Mouse (Mus musculus) central nervous system, embryonic 14 days (tissue): Measurements from ENCODE around the gene Cd2ap. TPM values are rescaled to one million over a fixed set of nuclear protein-coding genes. Genes with fewer than 3 reads are reported as not detected.

Experiments
- polyA plus RNA-seq: library from polyadenylated mRNA; depleted of rRNA; stranded (reverse); fragments of >200 nt; gene quantifications from 2 replicates; pipeline ENCODE4 v1.2.3, GENCODE M21; 2012; rRNA removed

Cd2ap gene
- polyA plus RNA-seq: 17.0 and 21.4 TPM in 2 replicates

DNA sequence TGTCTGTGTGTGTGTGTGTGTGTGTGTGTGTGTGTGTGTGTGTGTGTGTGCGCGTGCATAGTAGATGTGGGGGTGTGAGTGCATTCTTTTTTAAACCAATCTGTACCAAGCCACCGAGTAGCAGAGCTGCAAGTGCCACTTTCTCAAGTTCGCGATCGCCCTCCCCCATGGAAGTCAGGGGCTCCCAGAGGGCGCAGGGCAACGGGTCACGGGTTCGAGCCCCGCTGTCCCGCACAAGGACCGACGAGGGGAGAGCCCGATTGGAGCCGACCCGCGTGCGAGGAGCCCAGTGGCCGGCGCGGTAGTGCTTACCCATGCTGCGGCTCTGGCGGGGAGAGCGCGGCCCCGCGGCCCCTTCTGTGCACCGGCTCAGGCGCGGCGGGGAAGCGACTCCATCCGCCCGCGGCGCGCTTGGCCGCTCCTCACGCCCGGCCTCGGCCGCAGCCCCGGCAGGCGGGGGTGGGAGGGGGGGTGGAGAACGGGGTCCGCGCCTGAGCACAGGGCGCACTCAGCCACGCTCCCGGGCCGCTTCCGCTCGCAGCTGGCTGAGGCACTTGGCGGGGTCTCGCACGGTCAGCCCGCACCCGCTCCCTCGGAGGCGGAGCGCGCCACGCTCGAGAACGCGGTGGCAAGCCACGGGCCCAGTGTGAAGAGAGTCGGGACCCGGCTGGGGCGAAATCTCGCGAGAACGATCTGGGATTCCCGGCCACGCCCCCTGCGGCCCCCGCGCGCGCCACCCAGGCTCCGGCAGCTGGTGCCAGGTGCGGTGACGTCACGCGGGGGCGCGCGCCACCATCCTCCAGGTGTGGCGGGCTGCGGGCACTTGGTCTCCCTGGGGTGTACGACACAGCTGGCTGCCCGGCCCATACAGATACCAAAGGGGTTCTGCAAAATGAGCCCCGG, at the start of gene Cd2ap:
Cd2ap (minus strand) TSS at position 665 of the 903 bp plus-strand sequence.

Other genes with a start within 250 kb of the Cd2ap start
- gene Adgrf4, start 184.4 kb downstream of the Cd2ap start, polyA plus RNA-seq: 0.89 and 1.0 TPM in 2 replicates
- 0.36 and 0.41 TPM in 2 replicates for gene Adgrf2, start 134.5 kb downstream of the Cd2ap start, polyA plus RNA-seq
- gene Tnfrsf21, start 139.9 kb upstream of the Cd2ap start, polyA plus RNA-seq: 45.0 and 48.3 TPM in 2 replicates